Comparison of ENCODE assay signal across 12 mouse cellular contexts in the genomic region with DNA sequence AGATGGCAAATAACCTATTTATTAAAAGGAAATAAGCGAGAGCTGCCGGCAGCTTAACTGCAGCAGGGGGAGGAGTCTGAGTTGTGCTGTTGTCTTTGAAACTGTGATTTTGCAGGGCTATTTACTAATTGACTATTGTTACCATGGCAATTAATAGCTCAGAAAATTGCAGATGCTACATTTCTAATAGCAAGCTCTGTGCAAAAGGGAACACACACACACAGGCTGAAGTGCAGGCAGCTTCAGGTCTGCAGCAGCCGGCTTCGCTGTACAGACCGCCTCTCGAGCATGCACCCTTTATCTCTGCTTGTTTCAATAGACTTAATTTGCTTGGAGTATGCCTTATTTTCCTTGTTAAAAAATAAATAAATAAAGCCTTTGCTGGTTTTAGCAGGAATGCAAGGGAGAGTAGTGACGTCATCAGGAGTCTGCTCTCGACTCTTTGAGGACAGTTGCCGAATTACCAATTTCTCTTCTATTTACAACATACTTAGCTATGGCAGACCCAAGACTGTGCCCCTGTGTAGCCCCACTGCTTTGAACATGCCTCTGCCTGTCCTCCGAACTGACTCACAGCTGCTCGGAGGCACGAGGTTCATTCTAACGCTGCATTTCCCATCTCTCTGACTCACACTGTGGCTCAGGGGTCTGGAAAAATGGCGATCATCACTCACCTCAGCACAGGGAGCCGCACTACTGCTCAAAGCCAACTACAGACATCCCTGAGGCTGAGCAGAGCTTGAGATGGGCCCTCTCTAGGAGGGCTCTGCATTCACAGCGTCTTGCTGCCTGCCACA.
A peak's percentile ranks its signal among the peaks of the same experiment; 100 is the strongest.
DNase-seq lines count a peak whose midpoint lies in the region; ATAC-seq and TF ChIP-seq lines count a peak whose summit lies in the region.
"Had no signal": no experiment of that assay in that cellular context is flagged by ENCODE, and none has a peak within 500 bp of the region (broad histone marks: within the 10 kb centered on the region; RNA-seq: fewer than 3 reads in every experiment).

No protein-coding gene starts in this region.

- peak; percentile 87 for ATAC-seq in forebrain, embryonic 16.5 days
- ATAC-seq in midbrain, embryonic 15.5 days (replicated peaks), result peak; percentile 85
- no peak for ATAC-seq in monocyte, adult 5-6 weeks (replicated peaks; ENCODE audit: insufficient number of reproducible peaks, low FRiP score, low TSS enrichment, poor library complexity, severe bottlenecking)
- ATAC-seq: lung, postnatal 0 days had no signal

- H3K4me3 ChIP-seq in ES-Bruce4 (ENCODE audit: low read depth, low read length), result no peak overlapping the region
- H3K4me3 ChIP-seq in forebrain, embryonic 16.5 days (replicated peaks; ENCODE audit: low read length), result peak overlapping the region; percentile 4; the same call in 1 of the 2 replicates
- H3K4me3 ChIP-seq in midbrain, embryonic 15.5 days, result no peak overlapping the region
- H3K4me3 ChIP-seq: gastrocnemius, adult 2 months; heart, embryonic 12.5 days had no signal

- H3K9me3 ChIP-seq in ES-Bruce4 (replicated peaks; ENCODE audit: control insufficient read depth, insufficient read depth, low read length, poor library complexity, severe bottlenecking), result no peaks in the 10 kb centered on the region
- H3K9me3 ChIP-seq in forebrain, embryonic 16.5 days (ENCODE audit: control insufficient read depth, low read length), result no peaks in the 10 kb centered on the region
- H3K9me3 ChIP-seq in midbrain, embryonic 15.5 days, result no peaks in the 10 kb centered on the region
- H3K9me3 ChIP-seq: heart, embryonic 12.5 days had no signal

- H3K4me1 ChIP-seq in ES-Bruce4 (ENCODE audit: control insufficient read depth, insufficient read depth, low read length), result peaks cover 4% of the 10 kb centered on the region
- peaks cover 16% of the 10 kb centered on the region for H3K4me1 ChIP-seq in forebrain, embryonic 16.5 days (replicated peaks; ENCODE audit: control insufficient read depth, insufficient read depth, low read length)
- peaks cover 9% of the 10 kb centered on the region for H3K4me1 ChIP-seq in midbrain, embryonic 15.5 days

- TF ChIP-seq EP300 in ES-Bruce4 (IDR thresholded peaks at IDR 0.05; ENCODE audit: insufficient read depth, low read depth, low read length), result no peak

- no peaks in the 10 kb centered on the region for H3K27me3 ChIP-seq in ES-Bruce4 (ENCODE audit: control insufficient read depth, insufficient read depth, low read length, poor library complexity, severe bottlenecking)
- no peaks in the 10 kb centered on the region for H3K27me3 ChIP-seq in forebrain, embryonic 16.5 days (replicated peaks; ENCODE audit: control insufficient read depth, insufficient read depth, low read length)
- no peaks in the 10 kb centered on the region for H3K27me3 ChIP-seq in midbrain, embryonic 15.5 days (replicated peaks)
- H3K27me3 ChIP-seq: heart, embryonic 12.5 days had no signal

- no peak overlapping the region for H3K9ac ChIP-seq in ES-Bruce4 (ENCODE audit: low read depth, poor library complexity, severe bottlenecking)
- peak overlapping the region; percentile 33; the same call in 1 of the 2 replicates for H3K9ac ChIP-seq in forebrain, embryonic 16.5 days (replicated peaks; ENCODE audit: low read depth, low read length)
- no peak overlapping the region for H3K9ac ChIP-seq in midbrain, embryonic 15.5 days
- H3K9ac ChIP-seq: heart, embryonic 12.5 days had no signal

- H3K4me2 ChIP-seq in forebrain, embryonic 16.5 days (ENCODE audit: low read length), result peak overlapping the region; percentile 24
- H3K4me2 ChIP-seq in midbrain, embryonic 15.5 days, result no peak overlapping the region; the same call in 1 of the 2 replicates
- H3K4me2 ChIP-seq: heart, embryonic 12.5 days had no signal

- TF ChIP-seq POLR2A in ES-Bruce4 (IDR thresholded peaks at IDR 0.05; ENCODE audit: insufficient read depth, low read length), result no peak

- peak; percentile 43 for DNase-seq in R1 (ENCODE audit: low read depth, low spot score)
- no peak for DNase-seq in kidney, postnatal 4 days
- no peak for DNase-seq in urinary bladder, adult 18-20 months (ENCODE audit: low spot score in 2 of 2)
- DNase-seq: gastrocnemius, adult 2 months; kidney, adult 11 months; right cerebral cortex, postnatal 25 days had no signal

- no peak for TF ChIP-seq CTCF in ES-Bruce4 (IDR thresholded peaks at IDR 0.05; ENCODE audit: low read depth, low read length)

- 46% methylated on average over 16 of the region's 16 CpGs for WGBS in forebrain, embryonic 16.5 days
- 56% methylated on average over 16 of the region's 16 CpGs for WGBS in midbrain, embryonic 15.5 days

- 0 out of 2 replicates have a peak overlapping the region, but pooled peaks have one; percentile 28 for H3K27ac ChIP-seq in ES-Bruce4 (ENCODE audit: insufficient read depth, low read length)
- H3K27ac ChIP-seq in forebrain, embryonic 16.5 days (ENCODE audit: low read length), result peak overlapping the region; percentile 82
- peak overlapping the region; percentile 66 for H3K27ac ChIP-seq in midbrain, embryonic 15.5 days
- H3K27ac ChIP-seq: gastrocnemius, adult 2 months had no signal

- peaks cover 12% of the 10 kb centered on the region; the same call in 1 of the 2 replicates for H3K36me3 ChIP-seq in ES-Bruce4 (ENCODE audit: control insufficient read depth, insufficient read depth, low read length, poor library complexity, severe bottlenecking)
- peaks cover 6% of the 10 kb centered on the region for H3K36me3 ChIP-seq in forebrain, embryonic 16.5 days (ENCODE audit: control insufficient read depth, insufficient read depth)
- peaks cover 3% of the 10 kb centered on the region; the same call in 1 of the 2 replicates for H3K36me3 ChIP-seq in midbrain, embryonic 15.5 days (replicated peaks)

Comparison
In these comparisons a context has a peak if more than half of its experiments do, and no peak if none do; other contexts are left out.
1. H3K27ac ChIP-seq: peak in every context shown above with its lines; median percentile 82 in forebrain, embryonic 16.5 days; 66 in midbrain, embryonic 15.5 days; 28 in ES-Bruce4.